Mouse (Mus musculus): ENCODE measurements around the gene Rhob. TPM values are rescaled to one million over a fixed set of nuclear protein-coding genes. Genes with fewer than 3 reads are reported as not detected.
A peak's percentile ranks its signal among the peaks of the same experiment; 100 is the strongest.

Rhob gene
- total RNA-seq, 2 experiments from 2014 or later: 176 to 206 TPM

DNA sequence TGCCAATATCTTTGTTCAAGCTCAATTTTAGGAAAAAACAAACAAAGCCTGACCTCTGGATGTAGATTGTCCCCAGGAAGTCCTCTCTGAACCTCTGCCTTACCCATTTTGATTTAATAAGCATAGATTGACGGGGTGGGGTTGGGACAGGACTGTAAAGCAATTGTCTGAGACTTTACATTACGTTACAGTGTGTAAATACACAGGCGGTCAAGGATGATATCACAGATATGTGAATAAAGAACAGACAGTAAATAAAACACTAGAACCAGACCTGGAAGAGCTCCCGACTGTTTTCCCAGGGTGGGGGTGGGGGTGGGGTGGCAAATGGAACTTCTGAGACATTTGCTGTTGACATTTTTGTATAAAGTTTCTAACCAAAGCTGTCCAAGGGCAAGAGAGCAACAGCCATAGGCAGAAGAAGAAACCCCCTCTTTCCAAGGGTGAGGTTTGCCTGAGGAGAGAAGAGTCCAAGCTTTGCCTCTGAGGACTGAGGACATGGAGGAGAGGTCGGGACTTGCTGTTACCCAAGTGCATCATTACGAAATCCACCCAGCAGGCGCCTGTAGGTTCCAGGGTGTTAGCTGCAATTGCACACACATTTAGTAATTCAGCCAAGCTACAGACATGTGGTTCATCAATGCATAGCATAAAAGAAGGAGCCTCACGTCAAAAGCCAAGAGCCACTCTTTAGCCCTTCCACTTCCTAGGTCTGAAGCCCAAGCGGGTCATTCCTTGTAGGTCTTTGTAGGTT, 7.3 kb upstream of the Rhob start:
- DNase-seq (ENCODE audit: low spot score in 2 of 2): no peak

DNA sequence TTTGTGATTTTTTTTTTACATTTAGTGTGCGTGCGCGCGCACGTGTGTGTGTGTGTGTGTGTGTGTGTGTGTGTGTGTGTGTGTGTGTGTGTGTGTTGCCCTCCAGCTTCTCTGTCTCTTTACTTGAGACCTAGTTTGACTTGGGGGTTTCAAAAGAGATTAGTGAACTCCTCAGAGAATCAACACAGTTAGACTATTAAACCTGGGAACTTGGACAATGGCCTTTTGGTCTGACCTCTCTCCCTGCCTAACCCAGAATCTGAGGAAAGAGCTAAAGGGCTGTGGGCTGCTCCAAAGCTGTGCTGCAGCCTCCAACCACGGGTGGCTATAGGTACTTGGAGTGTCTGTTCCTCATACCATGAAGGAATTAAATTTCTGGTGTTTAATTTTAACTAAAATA, 4.3 kb upstream of the Rhob start:
- no peak for DNase-seq (ENCODE audit: low spot score in 2 of 2)

DNA sequence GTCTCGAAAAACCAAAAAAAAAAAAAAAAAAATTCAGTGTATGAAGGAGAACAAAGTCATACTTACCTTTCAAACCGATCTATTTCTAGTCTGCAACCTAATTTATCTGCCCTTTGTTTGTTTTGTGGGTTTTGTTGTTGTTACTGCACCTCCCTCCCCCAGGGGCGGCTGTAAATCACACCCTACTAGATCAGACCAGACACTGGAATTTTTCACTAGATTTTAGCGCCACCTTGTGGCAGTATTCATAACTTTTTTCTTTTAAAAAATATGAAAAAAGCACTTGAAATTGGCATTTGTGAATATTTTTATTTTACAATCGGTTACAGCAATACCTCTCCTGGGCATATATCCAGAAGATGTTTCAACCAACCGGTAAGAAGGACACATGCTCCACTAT, 2.7 kb upstream of the Rhob start:
- no peak for DNase-seq (ENCODE audit: low spot score in 2 of 2)

- DNase-seq (ENCODE audit: low spot score in 2 of 2): no peak
Measured at GRCm38 (mm10) chr12:8501571-8502305, 1.9 kb upstream of the Rhob start.

- no peak for DNase-seq (ENCODE audit: low spot score in 2 of 2)
Measured at GRCm38 (mm10) chr12:8500597-8501570, 1.1 kb upstream of the Rhob start.

GRCm38 (mm10) chr12:8499001-8499870, 573 bp downstream of the Rhob start:
- DNase-seq (ENCODE audit: low spot score in 2 of 2): peak; percentile 29 to 31

DNA sequence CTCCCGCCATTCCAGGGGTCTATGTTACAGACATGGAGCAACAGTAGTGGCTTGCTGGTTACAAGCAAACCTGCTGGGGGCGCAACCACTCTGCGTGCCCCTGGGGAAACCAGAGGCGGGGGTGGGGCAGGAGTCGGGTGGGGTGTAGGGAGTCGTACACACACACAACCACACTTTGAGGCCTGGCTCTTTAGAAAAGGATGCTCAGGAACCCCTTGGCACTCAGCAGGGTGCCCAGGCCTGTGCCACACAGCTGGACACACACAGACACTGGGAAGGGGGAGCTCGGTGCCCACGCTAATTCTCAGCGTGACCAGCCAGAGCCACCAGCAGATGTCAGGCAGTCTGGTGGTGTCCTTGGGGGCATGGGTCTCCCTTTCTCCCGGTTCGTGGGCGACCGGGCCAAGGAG, 1.2 kb downstream of the Rhob start:
- DNase-seq (ENCODE audit: low spot score in 2 of 2): peak in 1 of 2 experiments; percentile 28

DNA sequence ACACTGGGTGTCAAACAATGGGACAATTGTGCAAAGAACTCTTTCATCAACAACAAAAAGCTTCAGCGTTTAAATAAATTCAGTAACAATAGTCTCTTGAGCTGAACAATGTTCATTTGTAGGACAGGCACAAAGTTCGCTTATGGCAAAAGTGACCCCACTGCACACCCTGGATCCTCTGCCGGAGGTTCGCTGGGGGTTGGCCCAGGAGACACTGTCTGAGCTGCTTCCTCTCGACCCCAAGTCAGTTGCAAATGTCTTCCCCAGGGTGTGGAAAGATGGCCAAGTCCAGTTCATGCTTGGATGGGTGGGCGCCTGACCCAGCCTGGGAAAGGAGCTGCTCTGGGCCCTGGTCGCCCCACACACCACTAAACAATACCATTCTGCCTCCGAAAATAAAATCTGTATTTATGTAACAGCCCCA, 1.6 kb downstream of the Rhob start:
- no peak for DNase-seq (ENCODE audit: low spot score in 2 of 2)

- DNase-seq (ENCODE audit: low spot score in 2 of 2): no peak
Measured at GRCm38 (mm10) chr12:8497314-8497706, 2.5 kb downstream of the Rhob start.

DNA sequence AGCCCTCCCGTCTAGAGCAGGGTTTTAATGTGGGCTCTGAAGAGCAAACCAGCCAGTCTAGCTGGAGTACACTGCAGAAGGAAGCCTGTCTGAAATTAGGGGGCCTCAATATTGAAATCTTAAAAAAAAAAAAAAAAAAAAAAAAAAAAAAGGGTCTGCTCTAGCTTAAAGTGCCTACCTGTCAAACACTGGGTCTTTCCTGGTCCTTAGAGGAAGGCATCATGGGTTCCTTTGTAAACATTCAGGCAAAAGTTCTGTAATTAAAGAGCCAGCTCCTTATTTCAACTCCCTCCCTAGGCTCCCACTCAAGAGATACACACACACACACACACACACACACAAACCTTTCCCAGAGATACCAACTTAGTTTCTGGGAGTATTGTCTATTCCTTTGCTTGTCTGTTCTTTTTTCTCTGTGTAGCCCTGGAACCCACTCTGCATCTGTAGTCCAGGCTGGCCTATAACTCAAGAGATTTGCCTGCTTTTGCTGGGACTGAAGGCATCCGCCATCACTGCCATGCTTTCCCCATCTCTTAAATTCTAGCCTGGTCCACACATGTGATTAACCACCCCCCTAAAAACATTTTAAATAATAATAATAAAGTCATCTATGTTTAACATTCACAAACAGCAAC, 3.0 kb downstream of the Rhob start:
- no peak for DNase-seq (ENCODE audit: low spot score in 2 of 2)

DNA sequence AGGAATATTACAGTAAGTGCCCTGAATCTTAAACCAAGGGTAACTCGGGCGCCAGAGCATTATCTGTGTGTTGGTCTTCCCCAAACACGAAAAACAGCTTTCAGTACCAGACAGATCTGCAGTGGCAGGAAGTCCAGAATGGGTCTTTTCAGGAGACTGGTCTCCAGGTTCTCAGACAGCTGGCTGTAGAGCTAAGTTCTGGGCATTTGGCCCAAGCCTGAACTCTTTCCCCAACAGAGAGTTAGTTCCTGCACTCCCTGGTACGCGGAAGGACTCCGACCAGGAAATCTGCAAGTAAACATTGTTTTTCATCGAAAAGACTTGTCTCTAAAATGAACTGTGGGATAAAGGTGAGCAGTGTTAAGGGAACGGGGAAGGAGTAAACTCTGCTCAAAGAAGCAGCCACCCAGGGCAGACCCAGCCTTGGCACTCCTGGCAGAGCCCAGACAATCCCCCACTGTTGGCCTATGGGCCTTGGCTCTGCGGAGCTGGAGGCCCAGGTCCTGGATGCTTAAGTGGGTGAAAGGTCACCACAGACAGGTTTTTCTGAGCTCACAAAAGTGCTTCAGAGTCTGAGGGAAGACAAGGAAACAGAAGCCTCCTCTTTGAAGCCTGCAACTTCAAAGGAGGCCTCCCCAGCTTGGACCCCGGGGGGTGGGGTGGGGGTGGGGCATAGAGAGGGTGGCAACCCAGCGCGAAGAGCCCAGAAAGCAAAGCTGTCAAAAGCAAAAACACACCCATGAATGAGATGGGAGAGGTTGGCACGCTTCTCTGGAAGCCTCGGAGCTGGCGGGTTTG, 3.7 kb downstream of the Rhob start:
- peak in 1 of 2 experiments; percentile 22 for DNase-seq (ENCODE audit: low spot score in 2 of 2)

- DNase-seq (ENCODE audit: low spot score in 2 of 2): no peak
Measured at GRCm38 (mm10) chr12:8494675-8495074, 5.1 kb downstream of the Rhob start.

DNA sequence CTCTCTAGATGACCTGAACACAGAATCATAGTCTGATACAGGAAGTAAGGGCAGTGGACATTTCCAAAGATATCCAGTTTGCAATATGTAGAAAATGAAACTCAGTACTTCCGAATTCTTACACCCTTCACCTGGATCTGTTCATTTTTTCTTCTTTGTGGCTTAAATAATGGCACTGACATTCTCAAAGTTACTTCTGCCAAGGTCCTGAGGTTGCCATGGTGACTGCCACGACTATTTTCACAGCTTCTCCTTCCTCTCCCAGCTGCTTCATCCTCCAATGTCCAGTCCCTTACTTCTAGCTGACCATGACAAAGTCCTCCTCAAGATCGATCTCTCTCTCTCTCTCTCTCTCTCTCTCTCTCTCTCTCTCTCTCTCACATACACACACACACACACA, 6.4 kb downstream of the Rhob start:
- no peak for DNase-seq (ENCODE audit: low spot score in 2 of 2)

DNA sequence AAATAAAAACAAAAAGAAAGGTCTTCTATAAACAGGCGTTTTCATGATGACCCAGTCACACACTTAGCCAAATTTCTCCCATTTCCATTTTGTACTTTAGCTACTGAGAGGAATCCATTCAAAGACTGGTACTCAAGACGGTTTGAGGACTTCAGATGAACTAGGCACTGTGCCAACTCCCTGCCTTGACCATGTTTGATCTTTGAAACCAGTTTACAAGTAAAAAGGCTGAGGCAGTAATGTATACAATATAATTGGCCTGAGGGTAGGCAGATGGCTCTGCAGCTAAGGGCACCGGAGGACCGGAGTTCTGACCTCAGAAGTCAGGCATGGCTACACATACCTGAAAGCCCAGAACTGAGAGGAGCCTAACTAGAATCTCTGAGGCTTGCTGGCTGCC, 10.7 kb downstream of the Rhob start:
- no peak for DNase-seq (ENCODE audit: low spot score in 2 of 2)

GRCm38 (mm10) chr12:8488652-8488980, 11.2 kb downstream of the Rhob start:
- DNase-seq (ENCODE audit: low spot score in 2 of 2): no peak

- peak; percentile 54 to 58 for DNase-seq (ENCODE audit: low spot score in 2 of 2)
Measured at GRCm38 (mm10) chr12:8487959-8488651, 11.7 kb downstream of the Rhob start.

DNA sequence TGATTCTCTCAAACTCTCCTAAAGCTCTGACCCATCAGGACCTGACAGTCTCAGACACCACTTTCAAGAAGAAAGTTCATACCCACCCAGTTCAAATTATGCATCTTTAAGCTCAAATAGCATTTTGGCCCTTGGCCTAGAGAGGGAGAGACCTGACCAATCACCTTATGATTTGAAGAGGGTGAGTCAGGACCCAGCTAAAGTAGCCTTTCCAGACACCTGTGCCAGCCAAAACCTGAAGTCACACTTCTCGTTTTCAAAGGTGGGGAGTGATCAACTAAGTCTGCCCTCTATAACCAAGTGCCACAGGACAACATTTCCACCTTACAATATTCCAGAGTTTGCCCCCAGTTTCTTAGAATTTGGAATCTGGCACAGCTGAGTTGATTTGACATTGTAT, 12.5 kb downstream of the Rhob start:
- DNase-seq (ENCODE audit: low spot score in 2 of 2): no peak

DNA sequence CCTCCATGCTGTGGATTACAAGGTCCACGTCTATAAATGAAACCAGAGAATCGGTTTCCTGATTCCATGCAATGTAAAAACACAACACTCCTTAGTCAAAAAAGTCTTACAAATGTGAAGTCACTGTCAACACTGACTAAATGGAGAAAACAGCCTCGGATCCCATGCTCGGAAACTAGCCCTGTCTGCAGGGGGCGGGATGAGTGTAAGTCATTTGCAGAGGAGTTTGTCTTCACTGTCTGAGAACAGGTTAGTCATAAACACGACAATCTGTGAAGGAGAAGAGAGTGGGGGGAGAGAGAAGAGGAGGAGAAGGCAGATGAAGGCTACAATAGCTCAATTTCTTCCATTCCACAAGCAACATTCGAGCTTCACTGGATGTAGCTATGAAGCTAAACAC, 14.6 kb downstream of the Rhob start:
- no peak for DNase-seq (ENCODE audit: low spot score in 2 of 2)

DNA sequence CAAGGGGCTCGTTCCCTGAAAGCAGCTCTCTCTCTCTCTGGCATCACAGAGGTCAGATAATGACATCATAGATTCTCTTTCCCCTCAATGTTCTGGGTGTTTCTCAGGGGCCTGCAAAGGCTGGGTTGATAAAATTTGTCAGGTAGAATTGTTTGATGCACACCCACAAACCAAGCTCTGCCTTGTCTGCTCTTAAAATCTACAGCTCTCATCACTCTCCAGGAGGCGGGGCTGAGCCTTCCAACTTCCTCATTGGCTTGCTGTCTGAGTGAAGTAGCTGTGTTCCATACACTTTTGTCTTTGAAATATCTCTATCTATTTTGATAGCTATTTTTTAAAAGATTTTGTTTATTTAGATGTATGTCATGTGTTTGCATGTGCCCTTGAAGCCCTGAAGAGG, 17.6 kb downstream of the Rhob start:
- no peak for DNase-seq (ENCODE audit: low spot score in 2 of 2)
